In the genomic region with DNA sequence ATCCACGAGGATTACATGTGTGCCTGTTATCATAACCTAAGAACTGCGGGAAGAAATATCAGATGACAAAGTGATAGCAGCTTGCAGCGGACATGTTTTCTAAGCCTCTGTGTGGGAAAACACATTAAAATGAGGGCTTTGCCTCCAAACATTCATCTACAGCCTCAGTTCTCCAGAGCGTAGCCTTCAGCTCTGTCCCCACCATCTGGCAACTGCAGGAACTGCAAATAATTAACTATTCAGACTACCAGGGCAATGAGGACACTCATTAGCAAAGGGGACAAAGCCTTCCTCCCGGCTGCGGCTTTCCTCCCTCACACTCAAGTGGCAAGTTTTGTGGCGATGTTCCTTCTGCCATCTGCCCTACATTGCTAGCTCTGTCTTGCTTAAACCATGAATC, we compare ENCODE assay signal across 9 mouse cellular contexts. TPM values are rescaled to one million over a fixed set of nuclear protein-coding genes. Genes with fewer than 3 reads are reported as not detected.
DNase-seq lines count a peak whose midpoint lies in the region; ATAC-seq and TF ChIP-seq lines count a peak whose summit lies in the region.
"Had no signal": no experiment of that assay in that cellular context is flagged by ENCODE, and none has a peak within 500 bp of the region (broad histone marks: within the 10 kb centered on the region; RNA-seq: fewer than 3 reads in every experiment).

No protein-coding gene starts in this region.

- H3K4me1 ChIP-seq in cerebellum, adult 2 months (ENCODE audit: control insufficient read depth, insufficient read depth, low read length) = no peaks in the 10 kb centered on the region
- no peaks in the 10 kb centered on the region for H3K4me1 ChIP-seq in intestine, postnatal 0 days (replicated peaks; ENCODE audit: control insufficient read depth, insufficient read depth, low read length)
- no peaks in the 10 kb centered on the region for H3K4me1 ChIP-seq in midbrain, postnatal 0 days (ENCODE audit: insufficient read depth, low read length)
- H3K4me1 ChIP-seq in stomach, postnatal 0 days (replicated peaks; ENCODE audit: control insufficient read depth, insufficient read depth) = no peaks in the 10 kb centered on the region

- H3K27ac ChIP-seq in cerebellum, adult 2 months (ENCODE audit: insufficient read depth, low read length) = no peak overlapping the region
- no peak overlapping the region for H3K27ac ChIP-seq in intestine, postnatal 0 days (ENCODE audit: low read depth, low read length)
- H3K27ac ChIP-seq in midbrain, postnatal 0 days (ENCODE audit: low read depth, low read length) = no peak overlapping the region
- H3K27ac ChIP-seq in stomach, postnatal 0 days (replicated peaks) = no peak overlapping the region

- WGBS in cerebellum, adult 2 months = 3% methylated on average over 7 of the region's 7 CpGs
- WGBS in intestine, postnatal 0 days = 6% methylated on average over 7 of the region's 7 CpGs
- 6% methylated on average over 7 of the region's 7 CpGs for WGBS in midbrain, postnatal 0 days
- 2% methylated on average over 7 of the region's 7 CpGs for WGBS in stomach, postnatal 0 days

- H3K9ac ChIP-seq in intestine, postnatal 0 days (ENCODE audit: low read depth, low read length) = no peak overlapping the region
- no peak overlapping the region for H3K9ac ChIP-seq in midbrain, postnatal 0 days (replicated peaks; ENCODE audit: low read length, poor library complexity, severe bottlenecking)
- no peak overlapping the region for H3K9ac ChIP-seq in stomach, postnatal 0 days (ENCODE audit: low read length)

- TF ChIP-seq POLR2A in cerebellum, adult 2 months (IDR thresholded peaks at IDR 0.05; ENCODE audit: borderline replicate concordance, insufficient read depth, low read length) = no peak

- H3K27me3 ChIP-seq in cerebellum, adult 2 months (ENCODE audit: control insufficient read depth, insufficient read depth, low read length) = no peaks in the 10 kb centered on the region; the same call in 1 of the 2 replicates
- peaks cover 3% of the 10 kb centered on the region; the same call in 1 of the 2 replicates for H3K27me3 ChIP-seq in intestine, postnatal 0 days (replicated peaks; ENCODE audit: control insufficient read depth, insufficient read depth, low read length)
- peaks cover 16% of the 10 kb centered on the region; the same call in 1 of the 2 replicates for H3K27me3 ChIP-seq in midbrain, postnatal 0 days (ENCODE audit: insufficient read depth, low read length)
- H3K27me3 ChIP-seq in stomach, postnatal 0 days (ENCODE audit: control insufficient read depth, insufficient read depth, low read length) = no peaks in the 10 kb centered on the region; the same call in 1 of the 2 replicates

- H3K9me3 ChIP-seq in intestine, postnatal 0 days (ENCODE audit: control insufficient read depth) = no peaks in the 10 kb centered on the region
- no peaks in the 10 kb centered on the region for H3K9me3 ChIP-seq in midbrain, postnatal 0 days (ENCODE audit: low read length)
- no peaks in the 10 kb centered on the region for H3K9me3 ChIP-seq in stomach, postnatal 0 days (ENCODE audit: control insufficient read depth, low read length)

- DNase-seq in urinary bladder, postnatal 14 days (ENCODE audit: low spot score) = peak; percentile 61
- DNase-seq in urinary bladder, postnatal 10 days (ENCODE audit: low spot score) = no peak
- DNase-seq in cerebellum, adult 2 months = peak; percentile 36 to 47
- DNase-seq in forelimb bud, embryonic 11.5 days (ENCODE audit: low read depth, low spot score) = peak; percentile 65
- peak; percentile 78 to 85 for DNase-seq in left cerebral cortex, postnatal 14 days (ENCODE audit: low spot score in 2 of 2)
- peak; percentile 83 for DNase-seq in midbrain, postnatal 0 days (ENCODE audit: low spot score)
- peak; percentile 48 for DNase-seq in stomach, postnatal 0 days (ENCODE audit: low spot score)

- no peak for TF ChIP-seq EP300 in stomach, postnatal 0 days (optimal IDR thresholded peaks at IDR 0.05)

- intact Hi-C loops in left cerebral cortex, postnatal 14 days (cut with DNase I) = loop anchor here (1.0 to 10.0 kb wide), 2 partner anchors 104 to 395 kb away; no protein-coding TSS in a partner anchor

- H3K4me2 ChIP-seq in intestine, postnatal 0 days (replicated peaks; ENCODE audit: low read depth) = no peak overlapping the region
- H3K4me2 ChIP-seq in midbrain, postnatal 0 days (ENCODE audit: low read depth, low read length, poor library complexity, severe bottlenecking) = 0 out of 2 replicates have a peak overlapping the region, but pooled peaks have one; percentile 22
- H3K4me2 ChIP-seq in stomach, postnatal 0 days (replicated peaks; ENCODE audit: low read depth) = no peak overlapping the region

- H3K36me3 ChIP-seq in intestine, postnatal 0 days (ENCODE audit: control insufficient read depth, insufficient read depth) = no peaks in the 10 kb centered on the region
- no peaks in the 10 kb centered on the region for H3K36me3 ChIP-seq in midbrain, postnatal 0 days (ENCODE audit: insufficient read depth, low read length)
- H3K36me3 ChIP-seq in stomach, postnatal 0 days (ENCODE audit: control insufficient read depth, insufficient read depth, low read length) = no peaks in the 10 kb centered on the region

- no peak for ATAC-seq in intestine, postnatal 0 days
- ATAC-seq in midbrain, postnatal 0 days (ENCODE audit: low FRiP score) = peak; percentile 62
- ATAC-seq in stomach, postnatal 0 days (ENCODE audit: low FRiP score, low TSS enrichment) = no peak

- peak; percentile 68 for TF ChIP-seq CTCF in cerebellum, adult 2 months (IDR thresholded peaks at IDR 0.05; ENCODE audit: borderline replicate concordance, insufficient read depth, low read depth, low read length)
- peak; percentile 77 for TF ChIP-seq CTCF in intestine, postnatal 0 days (IDR thresholded peaks at IDR 0.05; ENCODE audit: low read depth)
- TF ChIP-seq CTCF in midbrain, postnatal 0 days (IDR thresholded peaks at IDR 0.05) = peak; percentile 88
- peak; percentile 86 for TF ChIP-seq CTCF in stomach, postnatal 0 days (IDR thresholded peaks at IDR 0.05; ENCODE audit: low read depth)

- H3K4me3 ChIP-seq in cerebellum, adult 2 months (replicated peaks; ENCODE audit: insufficient read depth, low read depth, low read length) = no peak overlapping the region
- no peak overlapping the region for H3K4me3 ChIP-seq in intestine, postnatal 0 days (ENCODE audit: low read depth, low read length)
- no peak overlapping the region for H3K4me3 ChIP-seq in midbrain, postnatal 0 days (ENCODE audit: low read depth, low read length)
- H3K4me3 ChIP-seq in stomach, postnatal 0 days (ENCODE audit: low read depth, low read length) = no peak overlapping the region

RNA-seq across cellular contexts. Expression of a gene that starts 33.9 kb away (rescaled TPM):
- not detected in 2 replicates for polyA plus RNA-seq in cerebellum, adult 2 months (2012; rRNA removed)
- not detected in 2 replicates for polyA plus RNA-seq in intestine, postnatal 0 days (2015; fragmentation: Nextera tagmentation; extraction: Ambion mirVana)
- total RNA-seq in left cerebral cortex, postnatal 14 days (2021) = not detected
- total RNA-seq in midbrain, postnatal 0 days (2014; rRNA removed) = 0.33 TPM in 1 of 2 replicates, not detected in the other
- polyA plus RNA-seq in midbrain, postnatal 0 days (2015; fragmentation: Nextera tagmentation; extraction: Ambion mirVana) = not detected in 2 replicates
- polyA plus RNA-seq in stomach, postnatal 0 days (2015; fragmentation: Nextera tagmentation; extraction: Ambion mirVana) = 0.05 TPM in 1 of 2 replicates, not detected in the other
- total RNA-seq: gastrocnemius, postnatal 36 days had no signal
